Mouse (Mus musculus) 3134 (cell line): ENCODE results near the gene Mvb12a.
"Not testable (repeated sequence)": the region's sequence is repeated elsewhere in the genome, so short reads cannot be mapped to it uniquely, and the experiment has no call there.

Source experiments
- DNase-seq: peaks from one replicate; pipeline ENCODE4 v3.0.0-alpha.2; 2011; ENCODE audit warnings: low spot score; ENCODE audit not compliant: insufficient read length; ENCODE audit errors: extremely low read depth

Gene Mvb12a

GRCm38 (mm10) chr8:71525226-71526050 lies 17.3 kb upstream of the Mvb12a start, which contains the start of gene Ccdc194:
Gene Ccdc194 (minus strand): TSS chr8:71525711.
- no peak for DNase-seq

GRCm38 (mm10) chr8:71526272-71526671 lies 16.4 kb upstream of the Mvb12a start:
- no peak for DNase-seq

- peak; percentile 46 for DNase-seq
Measured at GRCm38 (mm10) chr8:71527162-71527870, 15.4 kb upstream of the Mvb12a start.

- DNase-seq: no peak
Measured at GRCm38 (mm10) chr8:71528362-71529073, 14.2 kb upstream of the Mvb12a start.

GRCm38 (mm10) chr8:71530735-71531467 lies 11.8 kb upstream of the Mvb12a start:
- DNase-seq: not testable (repeated sequence)

GRCm38 (mm10) chr8:71534263-71534810 lies 8.4 kb upstream of the Mvb12a start:
- no peak for DNase-seq

GRCm38 (mm10) chr8:71535663-71536062 lies 7.1 kb upstream of the Mvb12a start:
- peak; percentile 49 for DNase-seq

GRCm38 (mm10) chr8:71537028-71537867 lies 5.5 kb upstream of the Mvb12a start, which contains the start of gene Bst2:
Gene Bst2 (minus strand): TSS chr8:71537456.
- peak; percentile 78 for DNase-seq

- DNase-seq: no peak
Measured at GRCm38 (mm10) chr8:71543755-71544154, 1.0 kb downstream of the Mvb12a start.

GRCm38 (mm10) chr8:71545053-71545452 lies 2.3 kb downstream of the Mvb12a start:
- no peak for DNase-seq

- no peak for DNase-seq
Measured at GRCm38 (mm10) chr8:71547590-71547989, 4.9 kb downstream of the Mvb12a start.

GRCm38 (mm10) chr8:71550754-71551153 lies 8.0 kb downstream of the Mvb12a start:
- no peak for DNase-seq

GRCm38 (mm10) chr8:71552770-71553169 lies 10.0 kb downstream of the Mvb12a start:
- DNase-seq: no peak

- DNase-seq: no peak
Measured at GRCm38 (mm10) chr8:71554001-71554400, 11.3 kb downstream of the Mvb12a start.

- no peak for DNase-seq
Measured at GRCm38 (mm10) chr8:71554644-71555043, 11.9 kb downstream of the Mvb12a start.

GRCm38 (mm10) chr8:71558071-71558957 lies 15.6 kb downstream of the Mvb12a start, which contains the start of gene Tmem221:
Gene Tmem221 (minus strand): TSS chr8:71558871.
- DNase-seq: no peak

- no peak for DNase-seq
Measured at GRCm38 (mm10) chr8:71558958-71559690, 16.4 kb downstream of the Mvb12a start.

GRCm38 (mm10) chr8:71560071-71560470 lies 17.3 kb downstream of the Mvb12a start:
- no peak for DNase-seq
